Mouse (Mus musculus) hindbrain, embryonic 12.5 days (tissue): Measurements from ENCODE around the gene Igf2bp3. TPM values are rescaled to one million over a fixed set of nuclear protein-coding genes. Genes with fewer than 3 reads are reported as not detected.
A peak's percentile ranks its signal among the peaks of the same experiment; 100 is the strongest.

Experiments used
- ATAC-seq: fragments of 200-750 bp; cut with Nextera tagmentation; 2 replicates; pipeline ENCODE4 v1.8.0; 2017; ENCODE audit warnings: moderate TSS enrichment; ENCODE audit not compliant: low FRiP score
- H3K27ac ChIP-seq: fragments of 300-500 bp; sonication (generic); 2 replicates; pipeline ENCODE4 v1.5.1; 2016; ENCODE audit warnings: mild to moderate bottlenecking
- H3K27me3 ChIP-seq: fragments of 300-500 bp; sonication (generic); 2 replicates; pipeline ENCODE4 v1.6.1; 2016; ENCODE audit warnings: mild to moderate bottlenecking
- H3K36me3 ChIP-seq: fragments of 300-500 bp; sonication (generic); 2 replicates; pipeline ENCODE4 v1.6.1; 2016; ENCODE audit warnings: mild to moderate bottlenecking
- H3K4me1 ChIP-seq: fragments of 300-500 bp; sonication (generic); 2 replicates; pipeline ENCODE4 v1.6.1; 2016
- H3K4me2 ChIP-seq: fragments of 300-500 bp; sonication (generic); replicated peaks from 2 replicates; pipeline ENCODE4 v1.6.1; 2016; ENCODE audit warnings: mild to moderate bottlenecking
- H3K4me3 ChIP-seq: fragments of 300-500 bp; sonication (generic); 2 replicates; pipeline ENCODE4 v1.5.1; 2016; ENCODE audit warnings: mild to moderate bottlenecking
- H3K9ac ChIP-seq: fragments of 300-500 bp; sonication (generic); 2 replicates; pipeline ENCODE4 v1.6.1; 2016; ENCODE audit warnings: mild to moderate bottlenecking, moderate library complexity
- H3K9me3 ChIP-seq: fragments of 300-500 bp; sonication (generic); replicated peaks from 2 replicates; pipeline ENCODE4 v1.6.1; 2016; ENCODE audit warnings: mild to moderate bottlenecking
- WGBS: fragments of 180-500 bp; shearing (Covaris S2); methylation state at CpG from one replicate; pipeline ENCODE4 v1.1.7; 2016; 5-methylcytosine and 5-hydroxymethylcytosine counted together
- polyA plus RNA-seq: library from polyadenylated mRNA; unstranded; fragments of >200 nt; fragmentation: Nextera tagmentation; extraction: Ambion mirVana; gene quantifications from 2 replicates; pipeline ENCODE4 v1.2.1, GENCODE M21; 2016

The Igf2bp3 gene
- polyA plus RNA-seq, 1 experiment from 2014 or later: 95.3 TPM

DNA sequence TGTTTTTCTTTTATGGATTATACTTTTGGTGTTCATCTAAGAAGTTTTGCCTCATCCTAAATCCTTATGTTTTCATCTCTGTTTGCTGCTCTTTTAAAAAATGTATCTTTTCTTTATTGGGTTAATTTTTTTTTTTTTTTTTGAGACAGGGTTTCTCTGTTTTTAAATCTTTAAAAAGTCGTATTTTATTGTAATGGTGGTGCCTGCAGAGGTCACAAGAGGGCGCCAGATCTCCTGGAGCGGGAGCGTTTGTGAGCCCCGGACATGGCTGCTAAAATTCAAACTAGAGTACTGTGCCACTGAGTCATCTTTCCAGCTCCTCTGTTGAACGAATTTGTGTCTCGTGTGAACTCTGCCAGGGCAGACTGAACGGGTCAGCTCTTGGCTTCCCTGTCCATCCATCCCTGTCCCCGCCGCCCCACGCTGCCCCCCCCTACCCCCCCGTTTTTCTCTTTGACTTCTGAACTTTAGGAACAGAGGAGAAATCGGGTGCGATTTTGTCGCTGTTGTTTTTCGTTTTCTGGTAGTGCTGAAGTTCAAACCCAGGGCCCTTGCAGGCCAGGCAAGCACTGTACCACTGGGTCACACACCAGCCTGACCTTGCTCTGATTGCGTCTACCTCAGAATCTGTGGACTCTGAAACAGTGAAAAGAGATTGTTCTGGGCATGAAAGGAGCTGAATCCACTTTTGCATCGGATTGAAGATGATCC is 175.1 kb downstream of the Igf2bp3 start:
- Histone ChIP-seq H3K27ac (no peak overlapping the region), H3K9ac (0 out of 2 replicates have a peak overlapping the region, but pooled peaks have one; percentile 45), H3K4me2 (peak overlapping the region; percentile 51), H3K27me3 (peaks cover 13% of the 10 kb centered on the region; the same call in 1 of the 2 replicates), H3K4me3 (peak overlapping the region; percentile 29), H3K4me1 (peaks cover 3% of the 10 kb centered on the region; the same call in 1 of the 2 replicates), H3K9me3 (no peaks in the 10 kb centered on the region), H3K36me3 (no peaks in the 10 kb centered on the region)
- WGBS: 12% methylated on average over 18 of the region's 18 CpGs
- no peak for ATAC-seq

DNA sequence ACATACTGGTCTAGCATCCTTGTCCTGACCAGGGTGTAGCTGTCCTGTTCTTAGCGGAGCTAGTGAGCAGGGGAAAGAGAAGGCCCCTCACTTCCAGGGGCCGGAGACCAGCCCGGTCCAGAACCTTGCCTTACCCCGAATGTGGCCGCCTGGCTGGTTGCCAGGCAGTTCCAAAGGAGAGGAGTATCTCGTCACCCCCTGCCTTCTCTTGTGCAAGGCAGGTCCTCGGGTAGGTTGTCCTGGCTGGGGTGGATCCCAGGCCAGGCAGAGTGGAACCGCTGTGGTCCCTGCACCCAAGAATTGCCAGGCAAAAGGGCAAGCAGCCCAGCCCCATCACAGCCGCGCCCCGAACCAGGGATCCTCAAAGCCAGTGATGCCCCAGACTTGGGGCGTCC is 177.5 kb downstream of the Igf2bp3 start:
- 65% methylated on average over 12 of the region's 12 CpGs for WGBS
- no peaks in the 10 kb centered on the region for H3K36me3 ChIP-seq
- no peak for ATAC-seq
- H3K27me3 ChIP-seq: peaks cover 13% of the 10 kb centered on the region; the same call in 1 of the 2 replicates
- no peak overlapping the region for H3K9ac ChIP-seq
- no peaks in the 10 kb centered on the region for H3K9me3 ChIP-seq
- no peak overlapping the region for H3K27ac ChIP-seq
- no peak overlapping the region for H3K4me2 ChIP-seq
- H3K4me3 ChIP-seq: no peak overlapping the region
- peaks cover 3% of the 10 kb centered on the region; the same call in 1 of the 2 replicates for H3K4me1 ChIP-seq

DNA sequence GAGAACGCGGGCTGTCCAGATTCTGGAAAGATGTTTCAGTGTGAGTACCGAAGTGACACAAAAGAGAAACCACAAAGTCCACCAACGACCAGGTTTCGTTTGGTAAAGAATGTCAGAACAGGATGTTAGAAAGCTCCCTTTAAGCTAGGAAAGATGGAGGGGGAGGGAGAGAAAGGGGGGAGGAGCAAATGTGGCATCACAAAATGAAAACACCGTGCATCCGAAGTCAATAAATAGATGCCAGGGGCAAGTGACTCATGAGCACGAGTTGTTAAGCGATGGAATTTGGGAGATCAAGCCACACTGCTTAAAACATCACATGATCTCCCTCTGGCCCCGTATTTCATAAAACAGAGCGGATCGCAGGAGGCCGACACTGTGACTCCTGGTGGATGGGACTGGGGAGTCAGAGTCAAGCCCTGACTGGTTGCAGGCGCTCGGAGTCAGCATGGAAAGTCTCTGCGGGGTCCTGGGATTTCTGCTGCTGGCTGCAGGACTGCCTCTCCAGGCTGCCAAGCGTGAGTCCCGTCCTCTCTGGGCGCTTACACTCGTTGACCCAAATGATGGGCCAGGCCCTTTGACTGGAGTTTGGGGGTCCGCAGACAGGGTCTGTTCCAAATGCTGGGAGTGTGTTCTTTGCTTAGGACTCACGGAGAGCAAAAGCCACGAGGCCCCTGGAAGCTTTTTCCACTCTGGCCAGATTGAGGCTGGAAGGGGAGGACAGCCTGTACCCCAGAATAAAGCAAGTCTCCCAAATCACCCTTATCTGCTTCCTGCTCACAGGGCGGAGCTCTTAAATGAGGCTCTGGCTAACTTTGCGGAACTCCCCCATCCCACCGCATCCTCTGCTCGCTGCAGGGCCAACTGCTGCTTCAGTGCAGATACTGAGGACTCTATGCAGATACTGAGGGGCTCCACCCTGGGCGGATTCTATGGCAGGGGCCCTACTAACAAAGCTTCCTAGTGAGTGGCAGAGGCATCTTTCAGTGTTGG is 178.2 kb downstream of the Igf2bp3 start, which contains the start of gene Gpnmb:
Gpnmb (plus strand) TSS at position 272 of the 993 bp plus-strand sequence.
- WGBS: 42% methylated on average over 28 of the region's 28 CpGs

More for the DNA sequence above, 178.2 kb downstream of the Igf2bp3 start, which contains the start of gene Gpnmb:
- Histone ChIP-seq H3K4me1 (peaks cover 3% of the 10 kb centered on the region; the same call in 1 of the 2 replicates), H3K4me2 (0 out of 2 replicates have a peak within 1 kb of the TSS, but pooled peaks have one; percentile 8), H3K27me3 (peaks cover 13% of the 10 kb centered on the region; the same call in 1 of the 2 replicates), H3K27ac (no peak within 1 kb of the TSS), H3K9me3 (no peaks in the 10 kb centered on the region), H3K4me3 (no peak within 1 kb of the TSS), H3K9ac (no peak within 1 kb of the TSS), H3K36me3 (no peaks in the 10 kb centered on the region)
- no peak for ATAC-seq

Other genes with a start within 250 kb of the Igf2bp3 start
- gene Doxl2, start 240.0 kb downstream of the Igf2bp3 start, polyA plus RNA-seq: not detected in 2 replicates
- not detected in 2 replicates for gene Svs1, start 228.1 kb downstream of the Igf2bp3 start, polyA plus RNA-seq
- 0.31 and 0.65 TPM in 2 replicates for gene Gpnmb, start 178.4 kb downstream of the Igf2bp3 start, polyA plus RNA-seq
- gene Malsu1, start 141.2 kb downstream of the Igf2bp3 start, polyA plus RNA-seq: 63.6 and 67.7 TPM in 2 replicates
- 142 and 148 TPM in 2 replicates for gene Tra2a, start 49.1 kb upstream of the Igf2bp3 start, polyA plus RNA-seq
- 7.0 and 8.6 TPM in 2 replicates for gene Ccdc126, start 104.3 kb upstream of the Igf2bp3 start, polyA plus RNA-seq
- gene Fam221a, start 152.8 kb upstream of the Igf2bp3 start, polyA plus RNA-seq: 5.1 and 6.1 TPM in 2 replicates
- 0.15 and 0.16 TPM in 2 replicates for gene Stk31, start 180.6 kb upstream of the Igf2bp3 start, polyA plus RNA-seq